Mouse (Mus musculus): Measurements from ENCODE around the gene Gm45062. TPM values are rescaled to one million over a fixed set of nuclear protein-coding genes. Genes with fewer than 3 reads are reported as not detected.
A peak's percentile ranks its signal among the peaks of the same experiment; 100 is the strongest.

The Gm45062 gene
- total and polyA plus RNA-seq, 3 experiments: 2.7 to 4.1 (median 3.2) TPM

GRCm38 (mm10) chr6:8441814-8442213, 182.6 kb downstream of the Gm45062 start:
- no peak for TF ChIP-seq JUND (conservative IDR thresholded peaks at IDR 0.05; ENCODE audit: low read depth, low read length)
- no peak for TF ChIP-seq RCOR1 (conservative IDR thresholded peaks at IDR 0.05; ENCODE audit: low read depth, low read length)
- no peak for TF ChIP-seq ELF1 (IDR thresholded peaks at IDR 0.05; ENCODE audit: low read depth, low read length)
- no peak for TF ChIP-seq MAZ (IDR thresholded peaks at IDR 0.05; ENCODE audit: low read depth, low read length)
- no peak for TF ChIP-seq POLR2AphosphoS2 (IDR thresholded peaks at IDR 0.05; ENCODE audit: low read depth, low read length)
- no peak for TF ChIP-seq NELFE (IDR thresholded peaks at IDR 0.05; ENCODE audit: low read depth, low read length)
- TF ChIP-seq ZC3H11A (IDR thresholded peaks at IDR 0.05; ENCODE audit: low read depth, low read length): no peak
- no peak for TF ChIP-seq UBTF (IDR thresholded peaks at IDR 0.05; ENCODE audit: low read depth, low read length)
- no peak for TF ChIP-seq USF1 (IDR thresholded peaks at IDR 0.05; ENCODE audit: low read depth, low read length)
- TF ChIP-seq TCF12 (IDR thresholded peaks at IDR 0.05; ENCODE audit: low read depth, low read length): no peak
- no peak for TF ChIP-seq PAX5 (IDR thresholded peaks at IDR 0.05; ENCODE audit: low read length)
- no peak for TF ChIP-seq IRF4 (IDR thresholded peaks at IDR 0.05; ENCODE audit: low read depth, low read length)
- no peak for TF ChIP-seq E2F4 (IDR thresholded peaks at IDR 0.05; ENCODE audit: insufficient replicate concordance, low read depth, low read length)
- Histone ChIP-seq H3K4me1 (ENCODE audit: control insufficient read depth in 1 of 2, insufficient read depth in 2 of 2) (peaks cover 2% of the 10 kb centered on the region in 2 experiments; a peak in 3 of 4 replicates), H3K4me3 (replicated peaks in 1 of 3; ENCODE audit: low read depth in 2 of 3, low read length in 2 of 3, poor library complexity in 1 of 3) (no peak overlapping the region), H3K9me3 (replicated peaks; ENCODE audit: low read length) (no peaks in the 10 kb centered on the region), H3K4me2 (ENCODE audit: insufficient read depth, low read depth, poor library complexity, severe bottlenecking) (no peak overlapping the region), H3K9ac (ENCODE audit: insufficient read depth, low read depth) (no peak overlapping the region), H3K79me2 (replicated peaks; ENCODE audit: control insufficient read depth, extremely low read depth, insufficient read depth, poor library complexity, severe bottlenecking) (no peaks in the 10 kb centered on the region), H3K27ac (ENCODE audit: insufficient read depth, low read depth) (no peak overlapping the region), H3K27me3 (replicated peaks) (no peaks in the 10 kb centered on the region), H3K36me3 (replicated peaks in 1 of 2; ENCODE audit: control insufficient read depth in 1 of 2, insufficient read depth in 1 of 2, low read length in 1 of 2) (no peaks in the 10 kb centered on the region)
- dilution Hi-C loops (cut with MboI; ENCODE audit: extremely low pct_ligation_motif_present, extremely low pct_unique_long_range_greater_than_20kb, low sequenced_read_pairs) (no loop called here), in situ Hi-C loops (cut with MboI; ENCODE audit: low pct_ligation_motif_present, low pct_unique_long_range_greater_than_20kb, low sequenced_read_pairs) (no loop called here)
- DNase-seq (ENCODE audit: extremely low read depth): no peak

GRCm38 (mm10) chr6:8446786-8447185, 187.5 kb downstream of the Gm45062 start:
- no peak for TF ChIP-seq SMC3 (IDR thresholded peaks at IDR 0.05; ENCODE audit: low read depth, low read length)
- TF ChIP-seq POLR2A (IDR thresholded peaks at IDR 0.05; ENCODE audit: low read depth, low read length): no peak
- TF ChIP-seq USF2 (conservative IDR thresholded peaks at IDR 0.05; ENCODE audit: low read depth, low read length): no peak
- no peak for TF ChIP-seq GABPA (IDR thresholded peaks at IDR 0.05; ENCODE audit: insufficient replicate concordance, low read depth, low read length)
- no peak for TF ChIP-seq EP300 (IDR thresholded peaks at IDR 0.05; ENCODE audit: low read length)
- TF ChIP-seq ELF1 (IDR thresholded peaks at IDR 0.05; ENCODE audit: low read depth, low read length): no peak
- no peak for TF ChIP-seq MXI1 (IDR thresholded peaks at IDR 0.05; ENCODE audit: low read depth, low read length)
- TF ChIP-seq E2F4 (IDR thresholded peaks at IDR 0.05; ENCODE audit: insufficient replicate concordance, low read depth, low read length): no peak
- no peak for TF ChIP-seq MYC (IDR thresholded peaks at IDR 0.05; ENCODE audit: low read depth, low read length)
- Histone ChIP-seq H3K9me3 (replicated peaks; ENCODE audit: low read length) (no peaks in the 10 kb centered on the region), H3K4me2 (ENCODE audit: insufficient read depth, low read depth, poor library complexity, severe bottlenecking) (peak overlapping the region; percentile 57; the same call in 1 of the 2 replicates), H3K27ac (ENCODE audit: insufficient read depth, low read depth) (no peak overlapping the region), H3K36me3 (replicated peaks in 1 of 2; ENCODE audit: control insufficient read depth in 1 of 2, insufficient read depth in 1 of 2, low read length in 1 of 2) (no peaks in the 10 kb centered on the region), H3K4me1 (ENCODE audit: control insufficient read depth in 1 of 2, insufficient read depth in 2 of 2) (peaks cover 4 to 8% of the 10 kb centered on the region in 2 experiments; a peak in 3 of 4 replicates), H3K27me3 (replicated peaks) (no peaks in the 10 kb centered on the region), H3K79me2 (replicated peaks; ENCODE audit: control insufficient read depth, extremely low read depth, insufficient read depth, poor library complexity, severe bottlenecking) (no peaks in the 10 kb centered on the region), H3K4me3 (replicated peaks in 1 of 3; ENCODE audit: low read depth in 2 of 3, low read length in 2 of 3, poor library complexity in 1 of 3) (no peak overlapping the region), H3K9ac (ENCODE audit: insufficient read depth, low read depth) (peak overlapping the region; percentile 53)
- no peak for DNase-seq (ENCODE audit: extremely low read depth)
- dilution Hi-C loops (cut with MboI; ENCODE audit: extremely low pct_ligation_motif_present, extremely low pct_unique_long_range_greater_than_20kb, low sequenced_read_pairs) (no loop called here), in situ Hi-C loops (cut with MboI; ENCODE audit: low pct_ligation_motif_present, low pct_unique_long_range_greater_than_20kb, low sequenced_read_pairs) (no loop called here)
